Mouse (Mus musculus) left cerebral cortex, adult 8-10 months (tissue): ENCODE measurements at regions not wholly inside any gene's neighbourhood (a gene's known extent, or its start where the extent isn't known, plus 50 kb on each side); places are given as distances from the start of the nearest gene placed in this dataset.
A peak's percentile ranks its signal among the peaks of the same experiment; 100 is the strongest.

Experiments used
- DNase-seq, 2 experiments: peaks; one replicate each; pipeline ENCODE4 v3.0.0; 2022; ENCODE audit warnings: low spot score in 2 of 2

- peak in 1 of 2 experiments; percentile 26 for DNase-seq
These were observed 53.5 kb upstream of the Ypel5 start for GRCm38 (mm10) chr17:72782775-72783174.

GRCm38 (mm10) chr17:72781786-72782185 is 54.5 kb upstream of the Ypel5 start:
- peak; percentile 28 to 75 for DNase-seq

GRCm38 (mm10) chr17:72768266-72768665 is 68.0 kb upstream of the Ypel5 start:
- DNase-seq: no peak

- DNase-seq: no peak
These were observed 75.3 kb upstream of the Ypel5 start for GRCm38 (mm10) chr17:72760937-72761336.

- DNase-seq: no peak
These were observed 89.8 kb upstream of the Ypel5 start for GRCm38 (mm10) chr17:72746411-72746810.

- no peak for DNase-seq
These were observed 103.2 kb upstream of the Ypel5 start for GRCm38 (mm10) chr17:72733006-72733405.

- no peak for DNase-seq
These were observed 104.6 kb upstream of the Ypel5 start for GRCm38 (mm10) chr17:72731691-72732090.

GRCm38 (mm10) chr17:72731175-72731574 is 105.1 kb upstream of the Ypel5 start:
- DNase-seq: no peak

GRCm38 (mm10) chr17:72720753-72721152 is 115.5 kb upstream of the Ypel5 start:
- no peak for DNase-seq

- DNase-seq: no peak
These were observed 115.2 kb upstream of the Alk start for GRCm38 (mm10) chr17:72719618-72720017.

- DNase-seq: no peak
These were observed 87.2 kb upstream of the Alk start for GRCm38 (mm10) chr17:72691630-72692029.

- DNase-seq: no peak
These were observed 85.2 kb upstream of the Alk start for GRCm38 (mm10) chr17:72689606-72690005.

GRCm38 (mm10) chr17:72688800-72689199 is 84.4 kb upstream of the Alk start:
- DNase-seq: no peak

- no peak for DNase-seq
These were observed 70.2 kb upstream of the Alk start for GRCm38 (mm10) chr17:72674658-72675057.

GRCm38 (mm10) chr17:72672010-72672409 is 67.6 kb upstream of the Alk start:
- peak in 1 of 2 experiments; percentile 40 for DNase-seq

GRCm38 (mm10) chr17:72666961-72667360 is 62.5 kb upstream of the Alk start:
- no peak for DNase-seq

GRCm38 (mm10) chr17:72661678-72662077 is 57.3 kb upstream of the Alk start:
- no peak for DNase-seq

GRCm38 (mm10) chr17:72658744-72659143 is 54.3 kb upstream of the Alk start:
- no peak for DNase-seq

- no peak for DNase-seq
These were observed 53.4 kb upstream of the Alk start for GRCm38 (mm10) chr17:72657826-72658225.
